Mouse (Mus musculus) cerebellum, adult 2 months (tissue): ENCODE results near the gene Erich6b.

Experiments
- CTCF ChIP-seq: fragments of 200-500 bp; IDR thresholded peaks from 2 replicates; pipeline ENCODE4 v1.5.1; 2011; ENCODE audit warnings: low read depth, mild to moderate bottlenecking, control low read depth, low read length, moderate library complexity, borderline replicate concordance; ENCODE audit not compliant: insufficient read depth
- POLR2A ChIP-seq: fragments of 200-500 bp; IDR thresholded peaks from 2 replicates; pipeline ENCODE4 v1.6.1; 2011; ENCODE audit warnings: low read length, control low read depth, borderline replicate concordance; ENCODE audit not compliant: insufficient read depth

- TF ChIP-seq CTCF (no peak), POLR2A (no peak)
Measured at GRCm38 (mm10) chr14:75676316-75676715, 34.3 kb downstream of the Erich6b start.
